Mouse (Mus musculus) heart, embryonic 15.5 days (tissue): ENCODE data around the gene Slc35f4. TPM values are rescaled to one million over a fixed set of nuclear protein-coding genes. Genes with fewer than 3 reads are reported as not detected.

Experiments used
- ATAC-seq: fragments of 200-750 bp; cut with Nextera tagmentation; replicated peaks from 2 replicates; pipeline ENCODE4 v1.8.0; 2017; ENCODE audit warnings: low read depth, moderate TSS enrichment; ENCODE audit not compliant: insufficient number of reproducible peaks, insufficient read depth, low FRiP score
- H3K27ac ChIP-seq: fragments of 300-500 bp; sonication (generic); 2 replicates; pipeline ENCODE4 v1.5.1; 2015; ENCODE audit warnings: mild to moderate bottlenecking, inconsistent platforms
- H3K27me3 ChIP-seq: fragments of 300-500 bp; sonication (generic); 2 replicates; pipeline ENCODE4 v1.6.1; 2015; ENCODE audit warnings: inconsistent platforms
- H3K36me3 ChIP-seq: fragments of 300-500 bp; sonication (generic); 2 replicates; pipeline ENCODE4 v1.6.1; 2015; ENCODE audit warnings: mild to moderate bottlenecking, inconsistent platforms
- H3K4me1 ChIP-seq: fragments of 300-500 bp; sonication (generic); replicated peaks from 2 replicates; pipeline ENCODE4 v1.6.1; 2015; ENCODE audit warnings: inconsistent platforms
- H3K4me2 ChIP-seq: fragments of 300-500 bp; sonication (generic); 2 replicates; pipeline ENCODE4 v1.6.1; 2015; ENCODE audit warnings: inconsistent platforms, mild to moderate bottlenecking, moderate library complexity
- H3K4me3 ChIP-seq: fragments of 300-500 bp; sonication (generic); 2 replicates; pipeline ENCODE4 v1.5.1; 2015; ENCODE audit warnings: mild to moderate bottlenecking, inconsistent platforms
- H3K9ac ChIP-seq: fragments of 300-500 bp; sonication (generic); 2 replicates; pipeline ENCODE4 v1.6.1; 2015; ENCODE audit warnings: mild to moderate bottlenecking, inconsistent platforms
- H3K9me3 ChIP-seq: fragments of 300-500 bp; sonication (generic); replicated peaks from 2 replicates; pipeline ENCODE4 v1.6.1; 2016; ENCODE audit warnings: inconsistent platforms
- WGBS: fragments of 180-500 bp; shearing (Covaris S2); methylation state at CpG from one replicate; pipeline ENCODE4 v1.1.7; 2015; ENCODE audit warnings: mixed read lengths; 5-methylcytosine and 5-hydroxymethylcytosine counted together
- polyA plus RNA-seq: library from polyadenylated mRNA; unstranded; fragments of >200 nt; fragmentation: Nextera tagmentation; extraction: Ambion mirVana; gene quantifications from 2 replicates; pipeline ENCODE4 v1.2.1, GENCODE M21; 2015

The Slc35f4 gene
- polyA plus RNA-seq, 1 experiment from 2014 or later = not detected

DNA sequence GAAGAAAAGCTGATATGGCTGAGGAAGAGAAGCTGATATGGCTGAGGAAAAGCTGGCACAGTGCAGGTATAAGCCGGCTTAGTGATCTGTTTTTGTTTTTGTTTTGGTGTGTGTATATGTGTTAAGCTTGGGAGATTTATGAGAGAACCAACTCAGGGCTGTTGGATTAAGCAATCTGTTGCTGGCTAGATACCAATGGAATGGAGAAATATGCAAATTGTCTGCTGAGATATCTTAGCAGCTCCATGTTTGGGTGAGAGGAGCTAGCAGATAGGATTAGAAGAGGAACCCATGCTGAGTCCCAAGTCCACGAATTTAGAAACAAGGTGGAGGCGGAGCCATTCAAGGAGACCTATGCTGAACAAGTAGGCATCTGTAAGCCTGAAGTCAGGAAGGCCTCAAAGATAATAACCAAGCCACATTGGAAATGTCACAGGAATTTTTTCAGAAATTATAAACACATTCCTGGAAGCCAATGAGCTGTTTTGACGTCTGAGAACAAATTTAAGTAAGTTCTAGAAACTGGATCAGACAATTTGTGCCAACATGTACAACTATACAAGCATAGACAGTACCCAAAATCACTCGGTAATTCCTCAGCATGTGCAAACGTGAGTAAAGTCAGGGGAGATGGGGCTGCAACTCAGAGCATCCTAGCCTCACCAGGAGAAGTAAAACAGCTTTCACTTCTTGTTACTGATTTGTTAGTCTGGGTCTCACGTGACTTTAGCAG lies 177.5 kb downstream of the Slc35f4 start:
- ATAC-seq = no peak
- H3K4me2 ChIP-seq = no peak overlapping the region
- 62% methylated on average over 7 of the region's 7 CpGs for WGBS
- no peaks in the 10 kb centered on the region for H3K27me3 ChIP-seq
- no peaks in the 10 kb centered on the region for H3K4me1 ChIP-seq
- H3K9ac ChIP-seq = no peak overlapping the region
- H3K27ac ChIP-seq = no peak overlapping the region
- H3K4me3 ChIP-seq = no peak overlapping the region
- H3K36me3 ChIP-seq = no peaks in the 10 kb centered on the region
- H3K9me3 ChIP-seq = no peaks in the 10 kb centered on the region

DNA sequence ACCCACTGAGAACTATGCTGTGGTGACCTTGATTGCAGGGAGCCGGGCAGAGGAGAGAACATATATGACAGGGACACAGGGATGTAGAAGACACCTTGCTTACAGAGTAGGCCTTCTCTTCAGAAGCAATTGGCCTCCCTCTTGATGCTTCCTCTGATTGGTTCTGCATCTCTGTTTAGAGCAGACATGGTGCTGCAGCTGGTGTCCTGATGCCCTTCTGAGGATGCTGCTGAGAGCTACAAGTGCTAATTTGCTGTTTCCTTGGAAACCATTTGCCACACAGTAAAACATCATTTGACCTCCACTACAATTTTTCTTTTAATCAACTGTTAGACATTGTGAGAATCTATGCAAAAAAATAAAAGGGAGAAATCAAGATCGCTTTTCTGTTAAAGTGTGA lies 180.0 kb downstream of the Slc35f4 start:
- H3K4me1 ChIP-seq = no peaks in the 10 kb centered on the region
- no peaks in the 10 kb centered on the region for H3K27me3 ChIP-seq
- H3K27ac ChIP-seq = no peak overlapping the region
- no peak for ATAC-seq
- WGBS = 82% methylated on average over 2 of the region's 2 CpGs
- H3K9ac ChIP-seq = no peak overlapping the region
- H3K9me3 ChIP-seq = no peaks in the 10 kb centered on the region
- no peak overlapping the region for H3K4me2 ChIP-seq
- no peak overlapping the region for H3K4me3 ChIP-seq
- H3K36me3 ChIP-seq = no peaks in the 10 kb centered on the region

DNA sequence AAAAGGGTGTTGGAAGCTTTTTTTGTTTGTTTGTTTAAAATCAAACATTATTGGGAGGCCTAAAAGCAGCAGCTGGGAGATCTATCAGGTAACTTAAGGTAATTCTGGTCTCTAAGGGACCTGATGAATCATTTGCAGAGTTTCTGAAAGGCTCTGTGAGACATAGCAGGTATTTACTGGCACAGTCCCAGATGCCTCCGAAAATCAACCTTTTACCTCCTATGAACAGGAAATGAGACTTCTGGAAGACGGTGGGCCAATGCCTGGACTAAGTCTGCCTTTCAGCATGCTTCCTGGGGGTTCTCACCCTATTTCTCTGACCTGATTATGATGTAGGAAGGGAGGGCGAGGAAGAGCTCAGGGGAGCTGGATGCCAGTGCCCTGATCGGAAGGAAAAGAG lies 188.8 kb downstream of the Slc35f4 start:
- no peak for ATAC-seq
- H3K27ac ChIP-seq = no peak overlapping the region
- no peaks in the 10 kb centered on the region for H3K27me3 ChIP-seq
- H3K4me2 ChIP-seq = no peak overlapping the region
- no peaks in the 10 kb centered on the region for H3K9me3 ChIP-seq
- no peaks in the 10 kb centered on the region for H3K36me3 ChIP-seq
- H3K4me1 ChIP-seq = no peaks in the 10 kb centered on the region
- WGBS = 62% methylated on average over 4 of the region's 4 CpGs
- no peak overlapping the region for H3K9ac ChIP-seq
- no peak overlapping the region for H3K4me3 ChIP-seq

DNA sequence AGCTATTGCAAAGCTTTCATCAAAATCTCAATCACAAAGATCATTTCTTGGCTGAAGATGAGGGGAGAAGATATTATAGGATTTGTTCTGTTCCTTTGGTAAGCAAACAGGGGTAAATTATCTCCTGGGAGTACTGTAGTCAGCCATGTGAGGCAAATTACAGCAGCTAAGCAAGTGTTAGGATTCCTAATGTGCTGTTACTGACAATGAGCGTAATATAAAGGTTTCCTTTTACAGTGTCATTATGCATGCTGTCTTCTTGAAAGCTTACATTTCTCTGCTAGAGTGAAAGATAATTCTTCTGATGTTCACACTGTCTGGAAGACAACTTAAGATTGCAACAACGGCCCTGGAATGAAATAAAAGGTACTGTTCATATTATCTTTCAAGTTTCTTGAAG lies 192.0 kb downstream of the Slc35f4 start:
- 68% methylated on average over 2 of the region's 2 CpGs for WGBS
- no peak overlapping the region for H3K27ac ChIP-seq
- no peak for ATAC-seq
- no peaks in the 10 kb centered on the region for H3K27me3 ChIP-seq
- H3K4me3 ChIP-seq = no peak overlapping the region
- H3K36me3 ChIP-seq = no peaks in the 10 kb centered on the region
- H3K9ac ChIP-seq = no peak overlapping the region
- no peaks in the 10 kb centered on the region for H3K9me3 ChIP-seq
- H3K4me1 ChIP-seq = no peaks in the 10 kb centered on the region
- no peak overlapping the region for H3K4me2 ChIP-seq

DNA sequence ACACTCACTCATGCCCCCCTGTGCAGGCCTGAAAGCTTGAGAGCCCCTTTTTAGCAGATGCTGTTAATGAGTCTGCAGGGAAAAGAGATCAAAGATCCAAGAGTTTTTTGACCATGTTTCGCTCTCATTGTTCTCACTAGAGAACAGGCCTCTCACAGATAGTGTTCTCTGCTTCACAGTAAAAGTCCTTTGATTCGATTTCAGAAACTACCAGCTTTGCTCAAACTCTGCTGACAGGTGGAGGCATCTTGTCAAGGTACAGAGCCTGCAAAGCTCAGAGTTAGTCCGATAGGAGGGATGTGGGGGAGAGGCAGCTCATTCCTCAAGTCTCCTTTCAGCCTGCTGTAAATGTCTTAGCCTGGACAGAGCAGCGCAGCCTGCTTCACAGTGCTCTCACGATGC lies 209.4 kb downstream of the Slc35f4 start:
- Histone ChIP-seq H3K4me2 (no peak overlapping the region), H3K27ac (no peak overlapping the region), H3K4me1 (no peaks in the 10 kb centered on the region), H3K4me3 (no peak overlapping the region), H3K9me3 (no peaks in the 10 kb centered on the region), H3K9ac (no peak overlapping the region), H3K36me3 (no peaks in the 10 kb centered on the region), H3K27me3 (no peaks in the 10 kb centered on the region)
- WGBS = 36% methylated on average over 5 of the region's 5 CpGs
- no peak for ATAC-seq

DNA sequence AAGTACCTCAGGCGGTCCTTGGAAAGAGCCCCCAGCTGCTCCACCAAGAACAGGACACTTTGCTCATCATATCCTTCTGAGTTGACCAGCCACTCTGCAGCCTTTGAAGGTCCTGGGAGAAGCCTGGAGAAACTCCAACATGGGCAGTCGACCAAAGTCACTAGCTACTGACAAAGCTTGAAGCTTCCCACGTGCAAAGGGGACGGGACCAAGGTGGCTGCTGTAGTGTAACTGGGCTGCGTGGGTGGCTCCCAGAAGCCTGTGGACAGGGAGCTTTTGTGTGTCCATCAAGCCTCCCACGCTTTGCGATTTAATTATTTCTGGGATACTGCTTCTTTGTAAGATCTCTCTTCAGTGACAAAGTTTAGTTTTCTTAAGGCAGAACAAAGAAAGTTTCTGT lies 211.9 kb downstream of the Slc35f4 start:
- Histone ChIP-seq H3K4me3 (no peak overlapping the region), H3K9me3 (no peaks in the 10 kb centered on the region), H3K27me3 (no peaks in the 10 kb centered on the region), H3K4me1 (no peaks in the 10 kb centered on the region; the same call in 1 of the 2 replicates), H3K4me2 (no peak overlapping the region), H3K9ac (no peak overlapping the region), H3K36me3 (no peaks in the 10 kb centered on the region), H3K27ac (no peak overlapping the region)
- WGBS = 76% methylated on average over 7 of the region's 7 CpGs
- ATAC-seq = no peak

DNA sequence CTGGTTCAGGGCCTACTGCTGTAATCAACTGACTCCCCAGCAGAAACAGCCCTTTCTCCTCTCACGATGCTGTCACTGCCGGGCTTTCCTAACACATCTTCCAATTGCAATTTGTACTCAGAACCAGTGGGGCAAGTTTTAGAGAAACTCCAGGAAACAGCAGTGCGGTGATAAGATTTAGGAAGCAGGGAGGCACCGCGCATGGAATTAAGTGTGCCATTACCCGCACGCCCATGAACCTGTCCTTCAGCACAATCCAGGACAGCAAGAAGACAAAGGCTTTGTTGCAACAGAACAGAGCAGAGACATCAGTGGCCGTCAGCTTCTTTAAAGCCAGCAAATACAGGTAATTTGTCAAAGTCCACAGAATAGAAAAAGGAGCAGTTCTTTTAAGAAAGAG lies 212.5 kb downstream of the Slc35f4 start:
- Histone ChIP-seq H3K4me3 (no peak overlapping the region), H3K27me3 (no peaks in the 10 kb centered on the region), H3K36me3 (no peaks in the 10 kb centered on the region), H3K4me1 (no peaks in the 10 kb centered on the region; the same call in 1 of the 2 replicates), H3K9me3 (no peaks in the 10 kb centered on the region), H3K27ac (no peak overlapping the region), H3K9ac (no peak overlapping the region), H3K4me2 (no peak overlapping the region)
- 64% methylated on average over 8 of the region's 8 CpGs for WGBS
- no peak for ATAC-seq

DNA sequence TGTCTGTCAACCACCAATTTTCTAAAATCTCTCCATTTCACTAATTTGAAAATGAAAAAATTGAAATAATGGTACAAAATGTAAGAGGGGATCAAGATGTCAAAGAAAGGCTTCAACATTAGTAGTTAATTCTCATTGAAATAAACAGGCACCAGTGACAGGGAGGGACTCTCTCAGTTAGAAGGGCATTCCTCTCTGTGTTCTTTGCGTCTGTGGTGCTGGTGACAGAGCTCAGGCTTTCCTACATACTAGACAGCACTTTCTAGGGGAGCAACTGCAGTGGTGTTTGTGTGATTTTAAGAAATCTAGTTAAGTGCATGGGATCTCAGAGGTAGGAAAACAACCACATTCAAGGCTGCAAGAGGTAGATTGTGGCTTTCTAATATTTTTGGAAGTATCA lies 214.3 kb downstream of the Slc35f4 start:
- H3K4me3 ChIP-seq = no peak overlapping the region
- H3K9me3 ChIP-seq = no peaks in the 10 kb centered on the region
- H3K27ac ChIP-seq = no peak overlapping the region
- H3K27me3 ChIP-seq = no peaks in the 10 kb centered on the region
- no peak for ATAC-seq
- 45% methylated on average over 1 of the region's 1 CpGs for WGBS
- H3K36me3 ChIP-seq = no peaks in the 10 kb centered on the region
- H3K9ac ChIP-seq = no peak overlapping the region
- no peak overlapping the region for H3K4me2 ChIP-seq
- no peaks in the 10 kb centered on the region; the same call in 1 of the 2 replicates for H3K4me1 ChIP-seq

DNA sequence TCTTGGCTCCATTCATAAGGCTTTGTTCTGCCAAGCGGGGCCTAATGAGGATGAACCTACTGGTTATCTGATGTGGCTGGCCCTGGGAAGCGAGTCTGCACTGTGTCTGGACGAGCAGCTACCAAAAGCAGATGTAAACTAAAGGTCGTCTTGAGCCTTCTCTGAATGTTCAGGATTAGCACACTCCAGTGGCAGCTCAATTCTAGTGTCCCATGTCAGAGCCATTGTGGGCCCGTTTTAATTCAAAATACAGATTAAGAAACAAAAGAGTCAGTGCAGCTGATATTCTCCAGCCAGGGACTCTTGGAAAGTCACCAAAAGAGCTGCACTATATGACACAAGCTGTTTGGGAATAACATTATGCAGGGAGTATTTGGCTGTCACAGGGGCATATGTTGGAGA lies 214.8 kb downstream of the Slc35f4 start:
- no peak for ATAC-seq
- Histone ChIP-seq H3K9me3 (no peaks in the 10 kb centered on the region), H3K9ac (no peak overlapping the region), H3K4me3 (no peak overlapping the region), H3K4me2 (no peak overlapping the region), H3K4me1 (no peaks in the 10 kb centered on the region; the same call in 1 of the 2 replicates), H3K27ac (no peak overlapping the region), H3K36me3 (no peaks in the 10 kb centered on the region), H3K27me3 (no peaks in the 10 kb centered on the region)
- WGBS = 37% methylated on average over 5 of the region's 5 CpGs

DNA sequence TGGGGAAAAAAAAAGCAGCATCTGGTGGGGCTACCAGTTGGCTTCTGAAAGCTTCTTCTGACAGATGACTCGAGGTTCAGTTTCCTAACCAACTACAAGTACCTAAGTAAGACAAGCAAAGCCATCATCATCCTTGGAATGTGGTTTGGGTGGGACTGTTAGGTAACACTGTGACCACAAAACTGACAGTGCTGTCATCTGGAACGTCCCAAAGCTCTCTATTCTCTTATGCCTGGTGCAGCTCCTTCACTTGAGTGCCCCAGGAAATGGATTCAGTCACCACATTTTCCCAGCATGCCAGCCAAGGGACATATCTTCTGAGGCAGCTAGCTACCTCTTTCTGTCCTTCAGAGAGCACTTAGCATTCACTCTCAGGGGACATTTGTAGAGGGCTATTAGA lies 216.2 kb downstream of the Slc35f4 start:
- H3K36me3 ChIP-seq = no peaks in the 10 kb centered on the region
- H3K4me2 ChIP-seq = no peak overlapping the region

DNA sequence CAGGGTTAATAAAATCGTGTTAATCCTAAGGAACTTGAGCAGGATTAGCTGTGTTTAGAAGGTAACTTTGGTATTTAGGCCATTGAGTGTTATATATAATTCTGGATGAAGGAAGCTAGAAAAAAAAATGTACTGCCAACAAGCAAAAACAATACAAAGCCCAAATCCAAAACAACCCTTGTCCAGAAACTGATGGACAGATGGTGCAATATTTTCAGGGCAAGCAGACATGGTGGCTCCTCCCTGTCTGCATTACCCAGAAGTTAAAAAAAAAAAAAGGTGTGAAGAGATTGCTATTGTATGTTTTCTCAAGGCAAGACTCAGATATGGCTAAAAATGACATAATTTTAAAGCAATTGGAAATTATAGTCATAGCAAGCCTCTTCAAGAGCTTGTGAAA lies 217.3 kb downstream of the Slc35f4 start:
- H3K4me3 ChIP-seq = no peak overlapping the region
- no peak overlapping the region for H3K4me2 ChIP-seq
- H3K4me1 ChIP-seq = no peaks in the 10 kb centered on the region; the same call in 1 of the 2 replicates
- H3K9me3 ChIP-seq = no peaks in the 10 kb centered on the region
- no peak for ATAC-seq
- no peaks in the 10 kb centered on the region for H3K36me3 ChIP-seq
- H3K9ac ChIP-seq = no peak overlapping the region
- H3K27ac ChIP-seq = no peak overlapping the region
- H3K27me3 ChIP-seq = no peaks in the 10 kb centered on the region
- 61% methylated on average over 1 of the region's 1 CpGs for WGBS

More for the DNA sequence above, 216.2 kb downstream of the Slc35f4 start:
- Histone ChIP-seq H3K4me3 (no peak overlapping the region), H3K27me3 (no peaks in the 10 kb centered on the region), H3K27ac (no peak overlapping the region), H3K4me1 (no peaks in the 10 kb centered on the region; the same call in 1 of the 2 replicates), H3K9ac (no peak overlapping the region), H3K9me3 (no peaks in the 10 kb centered on the region)
- no peak for ATAC-seq
- 63% methylated on average over 2 of the region's 2 CpGs for whole genome bisulfite sequencing

DNA sequence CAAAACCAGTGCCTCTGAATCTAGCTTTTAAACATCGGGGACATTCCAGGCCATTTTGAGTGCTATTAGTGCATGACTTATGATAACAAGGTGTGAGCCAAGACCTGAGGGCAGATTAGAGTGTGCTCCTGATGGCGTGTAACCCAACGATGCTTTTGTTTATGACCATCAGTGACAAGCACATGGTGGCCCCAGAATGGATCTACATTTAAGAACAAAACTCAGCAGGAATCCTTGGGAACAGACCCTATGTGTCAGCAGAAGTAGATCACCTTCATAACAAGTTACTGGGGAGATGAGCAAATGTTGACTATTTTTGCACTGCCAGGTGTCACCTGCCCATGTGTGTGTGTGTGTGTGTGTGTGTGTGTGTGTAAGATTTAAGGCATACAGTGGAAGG lies 218.0 kb downstream of the Slc35f4 start:
- Histone ChIP-seq H3K4me2 (no peak overlapping the region), H3K9ac (no peak overlapping the region), H3K27me3 (no peaks in the 10 kb centered on the region), H3K27ac (no peak overlapping the region), H3K4me1 (no peaks in the 10 kb centered on the region; the same call in 1 of the 2 replicates), H3K4me3 (no peak overlapping the region), H3K36me3 (no peaks in the 10 kb centered on the region), H3K9me3 (no peaks in the 10 kb centered on the region)
- no peak for ATAC-seq
- 72% methylated on average over 3 of the region's 3 CpGs for WGBS
